Mouse (Mus musculus): ENCODE measurements around the gene Ptpn9. TPM values are rescaled to one million over a fixed set of nuclear protein-coding genes. Genes with fewer than 3 reads are reported as not detected.

Ptpn9 gene
- polyA plus RNA-seq, 1 experiment, result 74.5 TPM

- TF ChIP-seq CTCF (IDR thresholded peaks at IDR 0.05; ENCODE audit: borderline replicate concordance, insufficient read depth, low read length) (no peak), POLR2A (IDR thresholded peaks at IDR 0.05; ENCODE audit: low read depth, low read length) (peak; percentile 44; the same call in 1 of the 2 replicates)
- no peaks in the 10 kb centered on the region for H3K4me1 ChIP-seq (ENCODE audit: control insufficient read depth, insufficient read depth, low read length)
- peak within 1 kb of the TSS; percentile 89 for H3K27ac ChIP-seq (ENCODE audit: insufficient read depth, low read length)
- H3K4me3 ChIP-seq (ENCODE audit: insufficient read depth, low read length), result peak within 1 kb of the TSS; percentile 91
Measured at GRCm38 (mm10) chr9:57071801-57072351, 77.2 kb downstream of the Ptpn9 start, which contains the start of gene Sin3a. Gene Sin3a (plus strand): TSS chr9:57072040.

- H3K4me3 ChIP-seq (ENCODE audit: insufficient read depth, low read length), result peak overlapping the region; percentile 91
- no peak for TF ChIP-seq POLR2A (IDR thresholded peaks at IDR 0.05; ENCODE audit: low read depth, low read length)
- no peak for TF ChIP-seq CTCF (IDR thresholded peaks at IDR 0.05; ENCODE audit: borderline replicate concordance, insufficient read depth, low read length)
- H3K4me1 ChIP-seq (ENCODE audit: control insufficient read depth, insufficient read depth, low read length), result no peaks in the 10 kb centered on the region
- peak overlapping the region; percentile 89 for H3K27ac ChIP-seq (ENCODE audit: insufficient read depth, low read length)
Measured at GRCm38 (mm10) chr9:57072526-57072988, 77.8 kb downstream of the Ptpn9 start.

- no peaks in the 10 kb centered on the region for H3K4me1 ChIP-seq (ENCODE audit: control insufficient read depth, insufficient read depth, low read length)
- peak overlapping the region; percentile 91 for H3K4me3 ChIP-seq (ENCODE audit: insufficient read depth, low read length)
- H3K27ac ChIP-seq (ENCODE audit: insufficient read depth, low read length), result peak overlapping the region; percentile 89
- TF ChIP-seq CTCF (IDR thresholded peaks at IDR 0.05; ENCODE audit: borderline replicate concordance, insufficient read depth, low read length), result peak; percentile 22; the same call in 1 of the 2 replicates
- peak; percentile 58 for TF ChIP-seq POLR2A (IDR thresholded peaks at IDR 0.05; ENCODE audit: low read depth, low read length)
Measured at GRCm38 (mm10) chr9:57072989-57073789, 78.5 kb downstream of the Ptpn9 start.

- Histone ChIP-seq H3K4me3 (ENCODE audit: insufficient read depth, low read length) (peak overlapping the region; percentile 81), H3K27ac (ENCODE audit: insufficient read depth, low read length) (peak overlapping the region; percentile 80), H3K4me1 (ENCODE audit: control insufficient read depth, insufficient read depth, low read length) (no peaks in the 10 kb centered on the region)
- no peak for TF ChIP-seq CTCF (IDR thresholded peaks at IDR 0.05; ENCODE audit: borderline replicate concordance, insufficient read depth, low read length)
- peak; percentile 86 for TF ChIP-seq POLR2A (IDR thresholded peaks at IDR 0.05; ENCODE audit: low read depth, low read length)
Measured at GRCm38 (mm10) chr9:57073790-57074094, 79.0 kb downstream of the Ptpn9 start.

GRCm38 (mm10) chr9:57074171-57074821 lies 79.6 kb downstream of the Ptpn9 start:
- H3K4me3 ChIP-seq (ENCODE audit: insufficient read depth, low read length), result peak overlapping the region; percentile 81
- H3K4me1 ChIP-seq (ENCODE audit: control insufficient read depth, insufficient read depth, low read length), result no peaks in the 10 kb centered on the region
- peak overlapping the region; percentile 80 for H3K27ac ChIP-seq (ENCODE audit: insufficient read depth, low read length)
- no peak for TF ChIP-seq POLR2A (IDR thresholded peaks at IDR 0.05; ENCODE audit: low read depth, low read length)

GRCm38 (mm10) chr9:57074822-57075603 lies 80.3 kb downstream of the Ptpn9 start:
- Histone ChIP-seq H3K27ac (ENCODE audit: insufficient read depth, low read length) (peak overlapping the region; percentile 53), H3K4me3 (ENCODE audit: insufficient read depth, low read length) (peak overlapping the region; percentile 81), H3K4me1 (ENCODE audit: control insufficient read depth, insufficient read depth, low read length) (no peaks in the 10 kb centered on the region)
- TF ChIP-seq CTCF (IDR thresholded peaks at IDR 0.05; ENCODE audit: borderline replicate concordance, insufficient read depth, low read length), result no peak
- TF ChIP-seq POLR2A (IDR thresholded peaks at IDR 0.05; ENCODE audit: low read depth, low read length), result no peak

GRCm38 (mm10) chr9:57075681-57076381 lies 81.1 kb downstream of the Ptpn9 start:
- Histone ChIP-seq H3K27ac (ENCODE audit: insufficient read depth, low read length) (peak overlapping the region; percentile 53), H3K4me3 (ENCODE audit: insufficient read depth, low read length) (peak overlapping the region; percentile 81), H3K4me1 (ENCODE audit: control insufficient read depth, insufficient read depth, low read length) (no peaks in the 10 kb centered on the region)
- TF ChIP-seq CTCF (IDR thresholded peaks at IDR 0.05; ENCODE audit: borderline replicate concordance, insufficient read depth, low read length) (no peak), POLR2A (IDR thresholded peaks at IDR 0.05; ENCODE audit: low read depth, low read length) (peak; percentile 53)

GRCm38 (mm10) chr9:57076701-57077660 lies 82.3 kb downstream of the Ptpn9 start:
- H3K4me1 ChIP-seq (ENCODE audit: control insufficient read depth, insufficient read depth, low read length), result no peaks in the 10 kb centered on the region
- peak overlapping the region; percentile 81 for H3K27ac ChIP-seq (ENCODE audit: insufficient read depth, low read length)
- peak overlapping the region; percentile 89 for H3K4me3 ChIP-seq (ENCODE audit: insufficient read depth, low read length)
- peak; percentile 57 for TF ChIP-seq POLR2A (IDR thresholded peaks at IDR 0.05; ENCODE audit: low read depth, low read length)
- no peak for TF ChIP-seq CTCF (IDR thresholded peaks at IDR 0.05; ENCODE audit: borderline replicate concordance, insufficient read depth, low read length)
